Mouse (Mus musculus) kidney, adult 2 months (tissue): ENCODE measurements around the gene Akap7.

Experiments used
- CTCF ChIP-seq: fragments of 200-500 bp; conservative IDR thresholded peaks from 2 replicates; pipeline ENCODE4 v1.5.1; 2011; ENCODE audit warnings: low read depth, mild to moderate bottlenecking, control low read depth, low read length, moderate library complexity, mixed read lengths; ENCODE audit not compliant: insufficient read depth, insufficient read length
- POLR2A ChIP-seq: fragments of 200-500 bp; IDR thresholded peaks from one replicate; pipeline ENCODE4 v1.6.1; 2011; ENCODE audit warnings: low read depth, low read length, control low read depth

DNA sequence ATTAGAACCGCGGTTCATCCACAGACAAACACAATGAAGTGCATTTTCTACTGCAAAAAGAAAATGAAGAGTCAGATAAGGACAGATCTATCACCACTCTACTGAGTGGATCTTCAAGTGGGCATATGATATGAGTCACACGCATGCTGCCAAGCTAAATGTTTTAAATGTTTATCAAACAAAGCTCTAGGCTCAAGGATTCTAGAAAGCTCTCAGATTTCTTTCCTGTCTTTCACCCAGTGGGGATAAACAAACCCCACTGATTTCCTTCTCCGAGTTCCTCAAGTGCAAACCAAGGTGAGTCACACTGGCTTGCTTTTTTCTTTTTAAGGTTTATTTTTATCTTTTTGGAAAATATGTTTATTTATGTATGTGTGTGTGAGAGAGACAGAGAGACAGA lies 94.0 kb downstream of the Akap7 start:
- TF ChIP-seq POLR2A (no peak), CTCF (no peak)
